8 mouse cellular contexts compared by ENCODE assay signal in the genomic region with DNA sequence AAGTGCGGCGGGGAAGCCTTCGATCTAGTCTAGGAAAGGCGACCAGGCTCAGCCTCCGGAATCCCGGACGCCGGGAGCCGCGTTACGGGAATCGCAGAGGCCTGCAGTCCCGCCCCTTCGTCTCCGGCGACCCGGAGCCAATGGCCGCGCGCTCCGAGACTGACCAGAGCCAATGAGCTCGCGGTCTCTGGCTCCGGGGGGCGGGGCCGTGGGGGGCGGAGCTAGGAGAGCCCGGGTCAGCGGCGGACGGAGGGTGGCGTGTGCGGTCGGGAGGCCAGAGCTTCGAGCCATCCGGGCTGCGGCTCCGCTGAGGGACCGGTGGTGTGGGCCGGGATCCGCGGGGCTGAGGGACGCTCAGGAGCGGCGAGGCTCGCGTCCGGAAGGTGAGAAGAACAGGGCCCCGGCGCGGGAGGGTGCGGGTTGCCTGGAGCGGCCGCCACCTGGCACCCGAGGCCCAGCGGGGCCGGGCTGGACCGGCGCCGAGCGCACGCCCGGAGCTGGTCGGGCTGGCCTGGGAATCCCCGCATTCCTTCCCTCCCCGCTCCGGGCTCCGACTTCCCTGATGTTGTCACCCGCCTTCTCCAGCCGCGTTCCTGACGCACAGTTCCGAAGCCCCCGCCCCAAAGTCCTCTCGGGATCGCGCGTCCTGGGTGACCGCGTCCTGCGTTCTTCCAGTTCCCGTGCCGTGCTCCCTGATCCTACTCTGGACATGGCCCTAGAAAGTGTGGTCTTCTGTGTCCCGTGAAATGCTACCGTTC. TPM values are rescaled to one million over a fixed set of nuclear protein-coding genes. Genes with fewer than 3 reads are reported as not detected.
DNase-seq lines count a peak whose midpoint lies in the region; ATAC-seq and TF ChIP-seq lines count a peak whose summit lies in the region.

A gene (plus strand): TSS at position 203 of the 758 bp plus-strand sequence.

- no peaks in the 10 kb centered on the region for H3K36me3 ChIP-seq in forebrain, embryonic 15.5 days

- peak; percentile 73 for TF ChIP-seq POLR2A in lung, adult 2 months (IDR thresholded peaks at IDR 0.05; ENCODE audit: borderline replicate concordance, extremely low read depth, low read depth, low read length)

- peak within 1 kb of the TSS; percentile 76 for H3K4me2 ChIP-seq in forebrain, embryonic 15.5 days (replicated peaks)

- no peaks in the 10 kb centered on the region for H3K9me3 ChIP-seq in forebrain, embryonic 15.5 days

- WGBS in forebrain, embryonic 15.5 days = under 1% methylated on average over 77 of the region's 85 CpGs
- WGBS in lung, adult 2 months = under 1% methylated on average over 84 of the region's 85 CpGs

- intact Hi-C loops in heart, postnatal 25 days (cut with DNase I) = loop anchor here (5.0 kb wide), 2 partner anchors 43 to 57 kb away; no protein-coding TSS in a partner anchor

- H3K27ac ChIP-seq in forebrain, embryonic 15.5 days (replicated peaks) = peak within 1 kb of the TSS; percentile 66; the same call in 1 of the 2 replicates

- H3K4me3 ChIP-seq in forebrain, embryonic 15.5 days = peak within 1 kb of the TSS; percentile 93
- H3K4me3 ChIP-seq in lung, adult 2 months (replicated peaks; ENCODE audit: extremely low read depth, low read depth, low read length) = peak within 1 kb of the TSS; percentile 91

- peak; percentile 100 for ATAC-seq in forebrain, embryonic 15.5 days (replicated peaks)
- ATAC-seq in neutrophil, adult 5-6 weeks (ENCODE audit: extremely low read depth, insufficient number of reproducible peaks, low FRiP score, poor library complexity, severe bottlenecking) = peak; percentile 90

- no peaks in the 10 kb centered on the region for H3K27me3 ChIP-seq in forebrain, embryonic 15.5 days

- peaks cover 17% of the 10 kb centered on the region for H3K4me1 ChIP-seq in forebrain, embryonic 15.5 days
- peaks cover 15% of the 10 kb centered on the region for H3K4me1 ChIP-seq in lung, adult 2 months (ENCODE audit: control insufficient read depth, insufficient read depth, low read length)

- TF ChIP-seq CTCF in lung, adult 2 months (IDR thresholded peaks at IDR 0.05; ENCODE audit: insufficient read depth, low read length) = no peak

- H3K9ac ChIP-seq in forebrain, embryonic 15.5 days (replicated peaks) = peak within 1 kb of the TSS; percentile 73

- DNase-seq in ES-CJ7 (ENCODE audit: low read depth, low spot score) = peak; percentile 89
- DNase-seq in cerebellum, adult 11 months = peak; percentile 96
- peak; percentile 96 for DNase-seq in heart, postnatal 25 days (ENCODE audit: low spot score)
- DNase-seq in layer of hippocampus, adult 18-20 months (ENCODE audit: low spot score in 2 of 2) = peak; percentile 91 to 95
- peak; percentile 93 for DNase-seq in lung, adult 2 months
- DNase-seq in thymus, adult 18-20 months = peak; percentile 89 to 90

RNA-seq across cellular contexts. Expression of the gene that starts here (rescaled TPM):
- 11.3 and 15.1 TPM in 2 replicates for polyA plus RNA-seq in forebrain, embryonic 15.5 days (2015; fragmentation: Nextera tagmentation; extraction: Ambion mirVana)
- total RNA-seq in heart, postnatal 25 days (2021) = 100 to 1,000 TPM; 181 to 216 TPM
- 10 to 100 TPM; 75.8 to 84.6 TPM for total RNA-seq in layer of hippocampus, adult 18-20 months (2021)
- polyA plus RNA-seq in lung, adult 2 months (2012; rRNA removed) = 45.4 and 60.5 TPM in 2 replicates
- total RNA-seq in neutrophil, adult 5-6 weeks (2017) = 20.3 and 20.9 TPM in 2 replicates

Comparison
In these comparisons a context has a peak if more than half of its experiments do, and no peak if none do; other contexts are left out.
1. Peak in every context shown above with its lines: DNase-seq, ATAC-seq, H3K4me3 ChIP-seq and H3K27ac ChIP-seq.